Mouse (Mus musculus): ENCODE measurements around the gene Pcdh15. TPM values are rescaled to one million over a fixed set of nuclear protein-coding genes. Genes with fewer than 3 reads are reported as not detected.

Gene Pcdh15
- polyA plus RNA-seq, 1 experiment from 2014 or later = 0.85 TPM

- no peak for DNase-seq (ENCODE audit: low spot score)
Observed at GRCm38 (mm10) chr10:73805069-73805468, 705.9 kb downstream of the Pcdh15 start.

GRCm38 (mm10) chr10:73812311-73812710, 713.2 kb downstream of the Pcdh15 start:
- DNase-seq (ENCODE audit: low spot score) = no peak

- no peak for DNase-seq (ENCODE audit: low spot score)
Observed at GRCm38 (mm10) chr10:73821657-73822583, 722.8 kb downstream of the Pcdh15 start.

GRCm38 (mm10) chr10:73823214-73823613, 724.1 kb downstream of the Pcdh15 start:
- DNase-seq (ENCODE audit: low spot score) = no peak

- no peak for DNase-seq (ENCODE audit: low spot score)
Observed at GRCm38 (mm10) chr10:73826354-73826753, 727.2 kb downstream of the Pcdh15 start.

- DNase-seq (ENCODE audit: low spot score) = no peak
Observed at GRCm38 (mm10) chr10:73828781-73829180, 729.6 kb downstream of the Pcdh15 start.

GRCm38 (mm10) chr10:73844998-73845397, 745.9 kb downstream of the Pcdh15 start:
- no peak for DNase-seq (ENCODE audit: low spot score)

GRCm38 (mm10) chr10:73862181-73862580, 763.0 kb downstream of the Pcdh15 start:
- DNase-seq (ENCODE audit: low spot score) = no peak

- DNase-seq (ENCODE audit: low spot score) = no peak
Observed at GRCm38 (mm10) chr10:73878055-73878728, 779.0 kb downstream of the Pcdh15 start.

GRCm38 (mm10) chr10:73878729-73879067, 779.6 kb downstream of the Pcdh15 start:
- DNase-seq (ENCODE audit: low spot score) = no peak

GRCm38 (mm10) chr10:73887771-73888170, 788.6 kb downstream of the Pcdh15 start:
- DNase-seq (ENCODE audit: low spot score) = no peak

GRCm38 (mm10) chr10:73892251-73892650, 793.1 kb downstream of the Pcdh15 start:
- no peak for DNase-seq (ENCODE audit: low spot score)

GRCm38 (mm10) chr10:73896086-73896607, 797.0 kb downstream of the Pcdh15 start:
- no peak for DNase-seq (ENCODE audit: low spot score)

- no peak for DNase-seq (ENCODE audit: low spot score)
Observed at GRCm38 (mm10) chr10:73899165-73899564, 800.0 kb downstream of the Pcdh15 start.

- DNase-seq (ENCODE audit: low spot score) = no peak
Observed at GRCm38 (mm10) chr10:73907626-73908025, 808.5 kb downstream of the Pcdh15 start.

- DNase-seq (ENCODE audit: low spot score) = no peak
Observed at GRCm38 (mm10) chr10:73908568-73908967, 809.4 kb downstream of the Pcdh15 start.

GRCm38 (mm10) chr10:73915170-73915569, 816.0 kb downstream of the Pcdh15 start:
- no peak for DNase-seq (ENCODE audit: low spot score)

GRCm38 (mm10) chr10:73921579-73921978, 822.4 kb downstream of the Pcdh15 start:
- no peak for DNase-seq (ENCODE audit: low spot score)

GRCm38 (mm10) chr10:73928672-73929071, 829.5 kb downstream of the Pcdh15 start:
- DNase-seq (ENCODE audit: low spot score) = no peak

GRCm38 (mm10) chr10:73929718-73930117, 830.6 kb downstream of the Pcdh15 start:
- DNase-seq (ENCODE audit: low spot score) = no peak

- no peak for DNase-seq (ENCODE audit: low spot score)
Observed at GRCm38 (mm10) chr10:73931185-73931584, 832.0 kb downstream of the Pcdh15 start.

GRCm38 (mm10) chr10:73931996-73932679, 833.0 kb downstream of the Pcdh15 start:
- no peak for DNase-seq (ENCODE audit: low spot score)
